Mouse (Mus musculus) testis, adult 2 months (tissue): ENCODE results near the gene Epm2a.

Experiments used
- CTCF ChIP-seq: fragments of 200-500 bp; IDR thresholded peaks from 2 replicates; pipeline ENCODE4 v1.5.1; 2012; ENCODE audit warnings: low read depth, mild to moderate bottlenecking, inconsistent platforms, low read length, moderate library complexity; ENCODE audit not compliant: control insufficient read depth, insufficient read depth, insufficient replicate concordance
- POLR2A ChIP-seq: fragments of 200-500 bp; IDR thresholded peaks from 2 replicates; pipeline ENCODE4 v1.6.1; 2012; ENCODE audit warnings: low read depth, mild to moderate bottlenecking, inconsistent platforms, low read length, moderate library complexity; ENCODE audit not compliant: control insufficient read depth

DNA sequence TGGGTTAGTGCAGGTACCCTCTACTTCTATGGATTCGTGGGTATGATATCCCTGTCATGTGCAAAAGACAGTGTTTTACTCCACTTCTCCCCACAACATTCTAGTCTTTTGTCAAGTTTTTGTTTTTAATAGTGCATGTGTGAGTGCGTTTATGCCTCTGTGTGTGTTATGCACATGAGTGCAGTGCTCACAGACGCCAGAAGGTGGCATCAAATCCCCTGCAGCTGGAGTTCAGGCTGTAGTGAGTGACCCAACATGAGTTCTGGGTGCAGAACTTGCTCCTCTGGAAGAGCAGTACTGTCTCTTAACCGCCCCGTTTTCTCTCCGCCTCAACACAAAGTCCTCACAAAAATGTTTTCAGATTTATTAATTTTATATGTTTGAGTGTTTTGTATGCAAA is 96.1 kb downstream of the Epm2a start:
- TF ChIP-seq POLR2A, result no peak
- TF ChIP-seq CTCF, result no peak
